Mouse (Mus musculus) ovary, postnatal 10 days (tissue): ENCODE results near the gene Angel2.
"Not testable (repeated sequence)": the region's sequence is repeated elsewhere in the genome, so short reads cannot be mapped to it uniquely, and the experiment has no call there.

ENCODE experiments used
- DNase-seq: peaks from one replicate; pipeline ENCODE4 v3.0.0; 2022; ENCODE audit warnings: low spot score

The Angel2 gene

DNA sequence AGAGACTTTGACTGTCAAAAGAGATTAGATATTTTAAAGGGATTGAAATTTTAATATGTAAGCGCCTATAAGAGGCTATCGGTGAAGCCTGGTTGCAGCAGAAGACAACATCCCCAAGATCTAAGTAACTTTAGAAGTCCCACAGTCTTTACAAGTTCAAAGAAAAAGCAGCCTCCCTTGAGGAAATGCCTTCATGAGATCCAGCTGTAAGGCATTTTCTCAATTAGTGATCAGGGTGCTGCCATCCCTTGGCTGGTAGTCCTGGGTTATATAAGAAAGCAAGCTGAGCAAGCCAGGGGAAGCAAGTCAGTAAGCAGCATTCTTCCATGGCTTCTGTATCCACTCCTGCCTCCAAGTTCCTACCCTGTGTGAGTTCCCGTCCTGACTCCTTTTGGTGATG is at the start of gene Angel2:
TSS of gene Angel2 (plus strand) at position 301 of the 400 bp plus-strand sequence.
- DNase-seq: not testable (repeated sequence)

DNA sequence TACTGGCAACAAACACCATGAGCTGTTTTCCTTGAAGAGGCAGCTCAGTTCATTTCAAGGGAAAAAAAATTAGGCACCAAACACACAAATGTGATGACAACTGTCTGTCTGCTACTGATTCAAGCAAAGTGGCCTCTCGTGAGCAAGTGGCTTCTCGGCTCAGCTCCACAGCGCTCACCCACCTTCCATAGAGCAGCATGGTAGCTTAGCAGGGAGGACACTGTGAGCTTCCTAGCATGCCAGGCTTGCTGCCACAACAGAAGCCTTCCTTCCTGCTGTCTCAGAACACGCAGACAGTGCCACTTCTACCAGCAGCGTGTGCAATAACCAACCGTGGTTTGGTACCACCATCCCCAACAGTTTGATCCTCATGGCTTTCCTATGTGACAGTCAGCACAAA is 49.2 kb upstream of the Angel2 start:
- no peak for DNase-seq

DNA sequence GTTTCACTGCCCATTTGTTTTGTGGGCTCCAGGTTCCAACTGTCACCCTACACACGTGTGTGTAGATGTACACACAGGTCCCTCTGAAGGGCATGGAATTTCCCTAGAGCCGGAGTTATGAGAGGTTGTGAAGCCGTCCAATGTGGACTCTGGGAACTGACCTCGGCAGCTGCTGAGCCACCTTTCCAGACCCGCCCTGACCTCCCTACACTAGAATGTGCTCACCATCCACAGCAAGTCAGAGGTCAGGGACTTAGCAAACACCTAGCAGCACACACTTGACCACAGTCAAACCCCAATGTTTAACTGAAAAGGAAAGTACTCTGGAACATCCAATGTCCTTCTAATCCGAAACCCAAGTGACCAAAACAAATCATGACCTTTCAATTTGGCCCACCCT is 44.3 kb upstream of the Angel2 start:
- no peak for DNase-seq

DNA sequence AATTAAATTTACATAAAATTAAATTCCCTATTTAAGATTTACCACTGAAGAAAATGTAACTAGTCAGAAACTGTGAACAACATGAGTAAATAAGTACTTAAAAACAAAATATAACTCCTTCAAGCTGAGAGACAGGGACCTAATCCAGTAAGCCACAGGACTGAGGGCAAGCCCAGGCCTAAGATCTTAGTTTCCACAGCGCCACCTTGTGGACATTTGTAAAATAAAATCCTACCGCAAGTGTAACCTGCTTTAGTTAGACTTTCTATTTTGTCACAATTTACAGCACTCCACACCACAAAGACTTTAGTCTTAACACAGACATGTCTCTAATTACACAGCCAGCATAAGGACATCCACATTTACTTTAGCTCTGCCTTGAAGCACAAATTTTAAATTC is 43.5 kb upstream of the Angel2 start:
- no peak for DNase-seq

DNA sequence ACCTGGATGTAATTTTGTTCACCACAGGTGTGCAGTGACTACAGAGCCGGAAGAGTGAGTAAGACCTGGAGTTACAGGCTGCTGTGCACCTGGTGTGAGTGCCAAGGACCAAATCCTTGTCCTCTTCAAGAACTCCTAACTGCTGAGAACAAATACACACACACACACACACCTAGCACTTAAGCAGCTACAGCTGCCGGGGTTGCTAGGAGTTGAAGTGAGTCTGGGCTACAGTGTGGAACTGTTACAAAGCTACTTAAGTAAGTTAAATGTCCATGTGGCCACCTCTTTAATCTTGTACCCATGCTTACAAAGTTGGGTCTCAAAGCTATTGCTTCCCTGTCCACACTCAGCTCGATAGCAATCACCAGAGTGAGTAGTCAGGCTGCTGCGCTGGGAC is 38.9 kb upstream of the Angel2 start:
- DNase-seq: no peak

DNA sequence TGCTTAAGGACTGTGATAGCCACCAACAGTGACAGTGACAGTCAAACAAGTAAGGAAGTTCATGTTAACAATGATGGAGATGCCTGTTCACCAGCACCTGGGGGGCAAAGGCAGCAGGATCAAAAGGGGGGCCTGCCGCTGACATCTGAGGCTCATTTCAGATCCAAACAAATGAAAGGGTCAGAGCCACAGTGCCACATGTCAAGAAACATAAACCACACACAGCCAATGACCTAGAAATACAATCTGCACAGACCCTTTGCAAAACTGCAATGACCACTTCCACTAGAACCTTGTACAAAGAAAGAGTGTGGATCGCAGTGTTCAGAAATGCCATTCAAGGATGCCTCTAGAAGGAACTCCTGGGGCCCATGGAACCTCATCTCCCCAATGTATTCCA is 36.9 kb upstream of the Angel2 start:
- DNase-seq: no peak

DNA sequence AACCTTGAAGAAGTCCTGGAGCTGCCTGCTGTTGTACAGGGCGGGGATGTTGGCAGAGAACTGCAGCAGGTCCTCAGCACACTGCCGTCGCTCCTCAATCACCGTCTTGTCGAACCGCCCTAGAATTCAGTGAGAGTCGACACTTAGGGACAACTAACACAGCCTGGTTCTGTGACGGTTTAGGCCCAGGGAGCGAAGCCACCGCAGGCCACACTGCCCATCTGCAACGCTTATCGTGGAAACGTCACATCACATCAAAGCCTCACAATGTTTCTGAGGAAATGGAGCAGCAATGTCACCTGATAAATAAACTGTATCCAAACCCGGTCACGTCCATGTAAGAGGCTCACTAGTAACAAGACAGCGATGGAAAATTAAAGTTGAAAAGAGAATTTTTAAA is 36.3 kb upstream of the Angel2 start:
- no peak for DNase-seq

DNA sequence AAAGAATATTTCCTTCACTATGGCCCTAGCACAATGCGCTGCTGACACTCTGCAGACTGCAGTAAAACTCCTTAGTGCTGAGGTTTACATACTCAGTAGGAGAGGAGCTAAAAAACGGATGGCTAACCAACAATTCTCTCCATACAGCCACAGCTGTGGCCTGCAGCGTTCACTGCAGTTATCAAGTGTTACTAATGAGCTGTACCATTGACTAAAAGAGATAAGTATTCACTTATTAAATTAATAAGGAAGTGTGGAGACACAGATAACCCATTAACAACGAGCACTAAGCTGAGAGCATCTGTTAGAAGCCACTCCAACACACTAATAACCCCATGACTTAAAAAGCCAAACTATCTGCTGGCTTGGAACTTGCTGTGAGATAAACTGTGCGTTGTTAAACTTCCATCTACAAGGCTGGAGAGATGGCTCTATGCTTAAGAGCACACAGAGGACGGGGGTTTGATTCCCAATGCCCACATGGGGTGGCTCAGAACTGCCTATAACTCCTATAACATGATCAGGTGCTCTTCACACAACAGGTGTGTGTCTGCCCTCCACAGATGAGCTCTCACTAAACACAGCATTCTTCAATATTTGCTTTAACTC is 31.2 kb upstream of the Angel2 start:
- no peak for DNase-seq

DNA sequence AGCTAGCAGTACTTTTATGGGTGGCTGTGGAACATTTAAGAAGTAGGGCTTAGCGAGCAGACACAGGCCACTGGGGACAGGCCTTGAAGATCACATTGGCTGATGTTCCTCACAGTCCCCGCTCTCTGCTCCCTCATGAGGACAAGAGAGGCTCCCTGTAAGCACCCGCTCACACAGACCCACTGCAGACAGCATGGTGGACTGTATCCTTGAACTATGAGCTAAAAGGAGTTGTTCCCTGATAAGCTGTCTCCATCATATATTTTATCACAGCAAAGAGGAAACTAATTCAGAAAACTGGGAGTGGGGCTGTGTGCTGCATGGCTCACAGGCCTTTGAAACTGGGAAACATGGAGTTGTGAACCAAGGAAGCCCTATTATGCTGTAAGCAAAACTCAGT is 26.7 kb upstream of the Angel2 start:
- DNase-seq: no peak

DNA sequence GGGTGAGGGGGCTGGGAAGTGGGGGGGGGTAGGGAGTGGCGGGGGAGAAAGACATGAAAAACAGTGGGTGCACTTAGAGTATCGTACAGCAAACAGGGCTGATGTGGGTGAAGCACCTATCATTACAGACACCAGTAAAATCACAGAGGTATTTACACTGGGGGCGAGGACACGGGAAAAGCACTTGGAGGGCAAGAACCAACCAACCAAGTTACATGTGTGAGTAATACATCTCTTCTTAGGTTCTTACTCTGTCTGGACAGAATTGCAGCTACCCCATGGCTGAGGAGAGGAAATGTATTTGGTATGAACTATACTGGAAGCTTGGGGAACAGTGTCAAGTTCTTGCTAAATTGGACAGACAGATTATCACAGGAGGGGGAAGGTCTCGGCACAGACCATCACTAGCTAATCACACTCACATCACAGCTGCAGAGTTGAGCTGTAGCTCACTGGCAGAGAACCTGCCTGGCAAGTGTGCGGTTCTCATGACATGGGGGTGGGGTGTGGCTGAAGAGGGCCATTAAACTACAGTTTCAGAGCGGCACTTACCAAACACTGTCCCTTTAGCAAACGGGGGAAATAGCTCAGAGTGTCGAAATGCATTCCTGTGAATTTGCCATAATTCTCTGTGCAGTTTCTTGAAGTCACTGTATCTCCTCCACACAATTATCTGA is 25.9 kb upstream of the Angel2 start:
- DNase-seq: no peak

DNA sequence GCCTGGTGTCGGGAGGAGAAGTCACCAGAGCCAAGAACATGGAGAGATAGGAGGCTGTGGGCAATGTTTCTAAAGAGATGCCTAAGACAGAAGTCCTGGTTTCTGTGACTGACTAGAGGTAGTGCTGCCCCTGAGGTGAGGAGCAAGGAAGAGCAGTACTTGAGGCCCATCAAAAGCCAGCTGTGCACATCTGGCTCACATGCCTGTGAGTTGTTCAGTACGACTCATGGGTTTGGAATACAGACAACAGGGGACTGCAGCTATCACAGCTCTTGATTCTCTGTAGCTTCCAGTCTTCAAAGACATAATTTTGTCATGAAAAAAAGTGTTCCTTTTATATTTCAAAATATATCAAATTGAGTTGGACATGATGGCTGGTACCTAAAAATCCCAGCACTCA is 23.8 kb upstream of the Angel2 start:
- DNase-seq: no peak

DNA sequence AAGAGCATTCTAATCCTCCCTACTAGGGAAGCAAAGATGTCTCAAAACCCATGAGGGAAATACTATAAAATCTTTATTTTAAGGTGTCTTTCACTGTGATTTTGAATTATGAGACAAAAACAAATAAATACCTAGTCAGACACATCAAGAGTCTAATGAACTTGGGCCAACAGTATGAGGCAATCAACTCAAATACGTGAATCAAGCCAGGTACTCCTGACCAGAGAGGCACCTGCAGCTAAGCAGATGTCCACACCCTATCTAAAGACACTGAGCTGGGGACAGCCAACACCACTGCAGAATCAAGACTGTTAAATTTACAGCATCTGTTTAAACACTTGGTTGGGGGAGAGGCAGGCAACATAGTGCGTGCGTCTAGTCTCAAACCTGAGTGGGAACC is 20.8 kb upstream of the Angel2 start:
- DNase-seq: no peak

DNA sequence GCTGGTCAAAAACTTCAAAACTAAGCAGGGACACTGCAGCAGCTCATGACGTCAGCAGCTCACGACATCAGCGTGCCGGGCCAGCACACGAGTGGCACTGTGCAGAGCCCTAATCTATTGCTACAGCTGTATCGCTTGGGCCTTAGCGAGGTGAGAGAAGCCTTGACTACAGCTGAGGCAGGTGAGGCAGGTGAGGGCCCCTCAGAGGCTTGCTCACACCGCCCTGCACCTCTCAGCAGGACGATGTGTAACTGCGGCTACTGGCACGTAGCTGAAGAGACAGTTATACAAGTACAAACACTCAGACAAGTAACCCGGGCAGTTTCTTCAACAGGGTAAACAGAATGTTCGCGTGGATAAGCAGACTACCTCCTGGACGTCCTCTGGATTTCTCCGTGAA is 20.2 kb upstream of the Angel2 start:
- no peak for DNase-seq

DNA sequence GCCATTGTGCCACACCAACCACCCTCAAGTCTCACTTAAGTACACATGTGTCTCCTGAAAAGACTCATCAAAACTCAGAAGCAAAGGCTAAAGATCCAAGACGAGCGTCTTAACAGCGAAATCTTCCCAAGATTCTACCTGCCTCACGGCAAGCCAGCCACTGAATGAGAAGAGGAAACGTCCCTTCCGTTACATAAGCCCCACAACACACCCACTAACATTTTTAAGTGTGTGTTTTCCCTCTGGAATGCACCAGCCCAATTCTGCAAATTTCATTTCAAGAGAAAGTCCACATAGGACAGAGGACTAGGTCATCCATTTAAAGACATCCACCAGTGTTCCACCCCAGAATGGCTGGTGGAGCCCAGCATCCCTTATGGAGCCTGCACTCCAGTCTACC is 14.1 kb upstream of the Angel2 start:
- no peak for DNase-seq

DNA sequence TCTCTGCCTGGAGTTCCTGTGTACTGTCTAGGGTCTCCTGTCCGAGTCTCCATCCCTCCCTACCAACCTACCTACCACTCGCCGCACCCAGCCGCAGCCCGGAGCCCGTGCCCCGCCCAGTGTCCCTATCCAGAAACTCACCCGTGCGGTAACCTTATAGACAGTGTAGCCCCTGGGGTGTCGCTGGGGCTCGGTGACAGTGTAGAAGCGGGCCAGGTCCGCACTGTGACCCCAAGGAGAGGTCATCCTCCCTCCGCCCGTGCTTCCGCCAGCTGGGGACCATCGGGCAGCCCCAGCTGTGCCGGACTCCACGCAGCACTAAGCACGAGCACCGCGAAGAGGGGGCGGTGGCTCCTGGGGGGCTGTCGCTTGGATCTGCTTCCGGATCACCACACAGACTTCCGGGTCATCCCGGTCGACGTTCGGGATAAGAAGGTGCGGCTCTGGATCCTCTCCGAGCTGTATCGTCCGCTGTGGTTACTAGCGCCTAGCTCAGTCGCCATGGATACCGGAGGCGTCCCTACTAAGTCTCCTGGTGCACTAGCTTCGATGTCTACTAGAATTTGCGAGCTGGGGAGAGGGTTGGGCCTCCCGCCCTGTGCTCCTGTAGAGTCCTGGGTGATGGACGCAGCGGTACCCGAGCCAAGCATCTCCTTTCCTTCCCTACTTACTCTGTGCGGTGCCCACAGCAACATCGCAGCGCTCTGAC is 13.3 kb upstream of the Angel2 start, which contains the start of gene Rps6kc1:
TSS of gene Rps6kc1 (minus strand) at position 356 of the 709 bp plus-strand sequence.
- DNase-seq: peak; percentile 46

DNA sequence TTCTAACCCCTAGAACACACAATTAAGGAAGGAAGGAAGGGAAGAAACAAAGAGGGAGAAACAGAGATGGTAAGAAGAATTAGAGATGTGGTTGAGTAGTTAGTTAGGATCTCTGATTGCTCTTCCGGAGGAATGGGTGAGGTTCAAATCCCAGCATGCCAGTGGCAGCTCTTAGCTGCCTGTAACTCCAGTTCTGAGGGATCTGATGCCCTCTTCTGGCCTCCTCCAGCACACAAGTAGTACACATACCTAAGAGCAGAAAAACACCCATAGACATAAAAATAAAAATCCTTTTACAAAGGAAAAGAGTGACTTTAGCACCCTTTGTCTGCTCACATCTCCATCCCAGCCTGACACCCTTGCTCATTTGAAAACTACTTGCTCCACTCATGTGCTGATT is 12.3 kb upstream of the Angel2 start:
- no peak for DNase-seq

DNA sequence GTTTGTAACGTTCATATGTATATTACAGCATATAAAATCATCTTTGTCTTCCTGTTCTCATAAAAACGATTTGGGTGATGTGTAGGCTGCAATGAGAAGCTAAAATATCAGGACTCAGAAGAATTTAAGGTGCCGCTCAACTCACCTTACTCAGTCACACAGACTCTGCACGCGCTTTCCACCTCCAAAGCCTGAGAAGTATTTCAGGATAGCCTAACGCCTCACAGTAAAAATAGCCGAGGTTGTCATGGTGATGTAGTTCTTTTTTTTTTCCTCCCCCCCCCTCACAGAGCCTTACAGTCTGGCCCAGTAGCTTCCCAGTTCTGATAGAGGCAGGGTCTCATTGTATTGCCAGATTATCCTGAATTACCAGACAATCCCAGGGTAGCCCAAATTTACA is 6.0 kb upstream of the Angel2 start:
- no peak for DNase-seq

DNA sequence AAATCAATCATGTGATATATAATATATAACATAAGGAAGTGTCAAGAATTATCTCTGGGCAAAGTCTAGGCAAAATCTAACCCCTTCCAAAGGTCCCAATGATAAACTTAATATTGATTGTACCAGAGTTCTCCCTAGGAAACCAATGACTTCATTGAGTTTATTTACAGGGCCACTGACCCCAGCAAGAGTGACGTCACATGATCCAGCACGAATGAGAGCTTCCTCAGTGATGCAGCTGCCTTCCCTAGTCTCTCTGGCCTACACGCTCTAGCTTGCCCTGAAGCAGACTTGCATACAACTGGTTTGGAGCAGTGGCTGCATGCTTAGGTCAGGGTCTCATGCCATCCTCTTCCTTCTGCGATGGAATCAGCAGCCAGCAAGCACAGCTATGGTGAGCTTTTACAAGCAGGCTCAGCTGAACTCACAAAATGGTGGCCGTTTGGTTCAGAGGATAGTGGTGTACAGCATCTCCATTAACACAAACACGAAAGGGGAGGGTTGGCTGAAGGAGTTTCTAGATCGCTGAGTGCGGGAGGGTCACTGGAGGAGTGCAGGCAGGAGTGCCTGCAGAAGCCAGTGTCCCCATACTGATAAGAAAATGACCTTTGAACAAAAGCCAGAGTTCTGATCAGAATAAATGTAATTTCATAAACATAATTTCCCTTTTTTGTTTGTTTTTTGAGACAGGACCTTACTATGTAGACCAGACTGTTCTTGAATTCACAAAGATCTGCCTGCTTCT is 5.0 kb upstream of the Angel2 start:
- DNase-seq: no peak

DNA sequence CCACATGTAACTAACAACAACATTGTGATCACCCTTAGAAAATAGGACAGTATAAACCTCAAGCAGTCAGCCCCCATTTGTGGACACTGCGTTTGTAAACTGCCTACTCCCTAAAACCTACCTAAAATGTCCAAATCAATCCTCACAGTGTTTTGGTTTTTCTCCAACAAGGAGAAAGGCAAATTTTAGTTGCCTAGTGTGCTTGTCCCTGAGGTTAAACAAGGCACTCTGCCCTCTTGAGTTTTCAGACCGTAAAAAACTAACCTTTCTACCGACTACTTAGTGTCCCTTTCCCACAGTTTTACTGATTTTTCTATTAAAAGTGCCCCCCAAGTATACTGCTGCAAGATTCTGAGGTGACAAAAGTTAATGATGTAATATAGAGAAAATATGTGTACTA is 2.4 kb downstream of the Angel2 start:
- no peak for DNase-seq

DNA sequence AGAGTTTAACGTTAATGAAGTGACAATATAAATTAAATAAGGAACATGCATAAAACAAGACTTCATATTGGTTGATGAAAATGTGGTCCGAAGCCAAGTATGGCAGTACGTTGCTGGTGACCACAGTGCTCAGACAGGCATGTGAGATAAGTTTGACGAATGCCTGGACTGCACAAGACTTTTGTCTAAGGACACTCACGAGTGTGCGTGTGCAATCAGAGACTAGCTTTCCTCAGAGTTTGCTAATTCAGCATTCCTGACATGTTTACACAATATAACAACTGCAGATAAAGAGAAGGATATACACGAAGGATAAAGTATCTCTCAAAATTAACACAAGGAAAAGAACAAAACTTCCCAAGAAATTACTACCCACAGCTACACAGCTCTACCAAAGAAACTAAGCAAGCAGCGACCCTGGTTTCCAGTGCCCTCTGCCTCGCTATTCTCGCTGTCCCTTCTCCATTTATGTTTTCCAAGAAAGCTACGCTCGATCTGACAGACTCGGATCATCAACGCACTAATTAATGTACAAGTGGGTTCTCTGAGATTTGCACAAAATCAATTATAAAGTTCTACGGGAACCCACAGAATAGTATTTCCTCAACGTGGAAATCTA is 2.9 kb downstream of the Angel2 start:
- DNase-seq: no peak

DNA sequence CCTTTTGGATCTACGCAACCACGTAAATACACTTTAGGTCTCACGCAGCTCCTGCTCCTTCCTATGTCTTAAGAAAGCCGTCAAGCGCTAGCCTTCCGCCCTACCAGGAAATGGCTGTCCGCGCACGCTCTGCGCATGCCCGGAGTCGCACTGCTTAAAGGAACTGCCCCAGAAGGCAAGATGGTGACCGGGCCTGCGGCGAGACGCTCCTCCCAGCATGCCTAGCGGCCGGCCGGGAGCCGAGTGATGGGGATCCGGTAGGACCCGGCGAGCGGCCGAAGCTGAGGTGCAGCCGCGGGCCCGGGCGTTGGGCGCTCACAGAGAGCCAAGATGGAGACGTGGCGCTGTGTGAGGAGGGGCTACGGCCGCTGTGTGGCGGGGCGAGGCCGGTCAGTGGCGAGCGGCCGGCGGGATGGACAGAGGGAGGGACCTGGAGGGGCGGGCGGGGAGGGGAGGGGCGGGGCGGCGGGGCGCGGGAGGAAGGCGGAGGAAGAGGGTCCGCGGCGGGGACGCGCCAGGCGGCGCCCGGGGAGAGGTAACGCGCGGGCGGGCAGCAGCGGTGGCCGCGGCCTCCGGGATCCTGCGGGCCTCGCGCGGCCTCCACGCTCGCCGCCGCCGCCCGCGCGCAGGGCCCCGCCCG is 3.6 kb downstream of the Angel2 start:
- peak; percentile 93 for DNase-seq
